Mouse (Mus musculus) ES-E14 (cell line): ENCODE measurements at regions not wholly inside any gene's neighbourhood (a gene's known extent, or its start where the extent isn't known, plus 50 kb on each side); places are given as distances from the start of the nearest gene placed in this dataset.

Source experiments
- CHD2 ChIP-seq: IDR thresholded peaks from 2 replicates; pipeline ENCODE4 v1.6.1; 2014; ENCODE audit warnings: mild to moderate bottlenecking, low read depth, low read length, inconsistent platforms
- ZNF384 ChIP-seq: IDR thresholded peaks from 2 replicates; pipeline ENCODE4 v1.6.1; 2012; ENCODE audit warnings: low read depth, low read length, inconsistent platforms

GRCm38 (mm10) chr13:97604451-97604850 lies 156.0 kb downstream of the Gm10260 start:
- TF ChIP-seq CHD2 = no peak
- TF ChIP-seq ZNF384 = no peak
